Mouse (Mus musculus) lung, embryonic 15.5 days (tissue): Measurements from ENCODE around the gene Slc4a2. TPM values are rescaled to one million over a fixed set of nuclear protein-coding genes. Genes with fewer than 3 reads are reported as not detected.

Experiments
- ATAC-seq: fragments of 200-750 bp; cut with Nextera tagmentation; 2 replicates; pipeline ENCODE4 v1.8.0; 2017; ENCODE audit warnings: moderate number of reproducible peaks, borderline replicate concordance; ENCODE audit not compliant: low FRiP score, low TSS enrichment; ENCODE audit errors: extremely low read depth
- H3K27ac ChIP-seq: fragments of 300-500 bp; sonication (generic); 2 replicates; pipeline ENCODE4 v1.5.1; 2015; ENCODE audit warnings: moderate library complexity, mild to moderate bottlenecking, inconsistent platforms
- H3K27me3 ChIP-seq: fragments of 300-500 bp; sonication (generic); 2 replicates; pipeline ENCODE4 v1.6.1; 2015; ENCODE audit warnings: inconsistent platforms
- H3K36me3 ChIP-seq: fragments of 300-500 bp; sonication (generic); 2 replicates; pipeline ENCODE4 v1.6.1; 2015; ENCODE audit warnings: inconsistent platforms
- H3K4me1 ChIP-seq: fragments of 300-500 bp; sonication (generic); 2 replicates; pipeline ENCODE4 v1.6.1; 2015; ENCODE audit warnings: inconsistent platforms
- H3K4me2 ChIP-seq: fragments of 300-500 bp; sonication (generic); 2 replicates; pipeline ENCODE4 v1.6.1; 2015; ENCODE audit warnings: inconsistent platforms, mild to moderate bottlenecking, moderate library complexity
- H3K4me3 ChIP-seq: fragments of 300-500 bp; sonication (generic); 2 replicates; pipeline ENCODE4 v1.5.1; 2015; ENCODE audit warnings: mild to moderate bottlenecking, inconsistent platforms
- H3K9ac ChIP-seq: fragments of 300-500 bp; sonication (generic); 2 replicates; pipeline ENCODE4 v1.6.1; 2015; ENCODE audit warnings: inconsistent platforms
- H3K9me3 ChIP-seq: fragments of 300-500 bp; sonication (generic); 2 replicates; pipeline ENCODE4 v1.6.1; 2016; ENCODE audit warnings: inconsistent platforms
- WGBS: fragments of 180-500 bp; shearing (Covaris S2); methylation state at CpG from one replicate; pipeline ENCODE4 v1.1.7; 2015; 5-methylcytosine and 5-hydroxymethylcytosine counted together
- polyA plus RNA-seq: library from polyadenylated mRNA; unstranded; fragments of >200 nt; fragmentation: Nextera tagmentation; extraction: Ambion mirVana; gene quantifications from 2 replicates; pipeline ENCODE4 v1.2.1, GENCODE M21; 2015

Gene Slc4a2
- polyA plus RNA-seq, 1 experiment from 2014 or later: 44.4 TPM

DNA sequence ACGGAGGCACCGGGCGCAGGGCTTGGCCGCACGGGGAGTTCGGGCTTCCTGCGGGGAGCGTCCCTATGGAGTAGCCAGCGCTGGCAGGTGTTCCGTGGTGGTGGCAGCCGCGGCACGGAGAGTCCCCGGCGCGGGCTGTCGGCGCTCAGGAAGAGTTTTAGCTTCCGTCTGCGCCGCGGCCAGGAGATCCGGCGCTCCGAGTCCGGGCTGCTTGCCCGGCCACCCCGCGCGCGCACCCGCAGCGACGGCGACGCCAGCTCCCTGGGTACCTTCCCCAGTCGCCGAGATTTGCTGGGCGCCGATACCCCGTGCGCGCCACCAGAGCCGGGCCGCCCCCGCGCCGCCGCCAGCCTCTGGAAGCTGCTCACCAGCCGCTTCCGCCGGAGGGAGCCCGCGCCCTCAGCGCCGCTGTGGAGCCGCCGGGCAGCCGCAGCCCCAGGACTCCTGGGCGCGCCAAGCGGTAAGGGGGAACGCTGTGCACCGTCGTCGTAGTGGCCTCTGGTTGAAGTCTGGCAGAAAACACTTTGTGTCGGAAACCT lies 51.2 kb downstream of the Slc4a2 start:
- H3K9me3 ChIP-seq: no peaks in the 10 kb centered on the region
- H3K36me3 ChIP-seq: peaks cover 34% of the 10 kb centered on the region
- H3K27me3 ChIP-seq: peaks cover 4% of the 10 kb centered on the region; the same call in 1 of the 2 replicates
- peaks cover 30% of the 10 kb centered on the region for H3K4me1 ChIP-seq
- H3K9ac ChIP-seq: peak overlapping the region; percentile 63
- peak overlapping the region; percentile 82 for H3K27ac ChIP-seq
- peak overlapping the region; percentile 59 for H3K4me3 ChIP-seq
- peak overlapping the region; percentile 75 for H3K4me2 ChIP-seq
- 5% methylated on average over 67 of the region's 67 CpGs for WGBS
- ATAC-seq: peak; percentile 4; the same call in 1 of the 2 replicates

DNA sequence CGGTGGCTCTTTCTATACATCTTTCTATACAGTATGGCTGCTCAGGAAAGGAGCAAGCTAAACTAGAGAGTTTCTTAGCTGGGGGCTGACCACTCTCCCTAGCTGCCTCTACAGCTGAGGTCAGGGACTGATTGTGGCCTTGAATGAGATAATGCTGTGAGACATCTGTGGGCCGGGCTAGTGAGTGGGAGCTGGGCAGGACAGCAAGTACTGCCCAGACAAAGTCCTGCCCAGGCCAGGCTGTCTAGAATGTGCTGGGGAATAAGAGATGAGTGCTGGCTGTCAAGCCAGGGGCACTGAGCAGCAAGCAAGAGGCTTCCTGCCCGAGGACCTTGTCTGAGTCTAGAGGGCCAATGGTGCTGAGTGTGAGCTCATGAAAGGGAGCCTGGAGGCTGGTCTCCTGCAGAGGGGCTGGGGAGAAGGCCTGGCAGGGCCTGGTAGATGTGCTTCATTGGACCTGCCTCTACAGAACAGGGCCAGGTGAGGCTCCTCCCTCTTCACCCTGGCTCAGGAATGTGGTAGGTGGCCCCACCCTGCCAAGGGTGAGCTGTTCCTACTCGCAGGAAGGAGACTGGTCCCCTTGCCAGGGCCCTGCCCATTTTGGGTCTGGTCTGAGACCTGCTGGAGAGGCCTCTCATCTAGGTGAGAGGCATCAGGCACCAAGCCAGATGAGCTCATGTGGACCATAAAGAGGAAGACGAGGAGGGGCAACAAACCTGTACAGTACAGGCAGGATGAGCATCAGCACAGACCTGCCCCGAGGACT lies 52.0 kb downstream of the Slc4a2 start:
- peak overlapping the region; percentile 63 for H3K9ac ChIP-seq
- peak overlapping the region; percentile 59 for H3K4me3 ChIP-seq
- peaks cover 4% of the 10 kb centered on the region; the same call in 1 of the 2 replicates for H3K27me3 ChIP-seq
- H3K4me2 ChIP-seq: peak overlapping the region; percentile 75
- H3K4me1 ChIP-seq: peaks cover 30% of the 10 kb centered on the region
- 55% methylated on average over 6 of the region's 6 CpGs for WGBS
- peak; percentile 71 for ATAC-seq
- H3K27ac ChIP-seq: peak overlapping the region; percentile 82
- H3K36me3 ChIP-seq: peaks cover 43% of the 10 kb centered on the region
- no peaks in the 10 kb centered on the region for H3K9me3 ChIP-seq

DNA sequence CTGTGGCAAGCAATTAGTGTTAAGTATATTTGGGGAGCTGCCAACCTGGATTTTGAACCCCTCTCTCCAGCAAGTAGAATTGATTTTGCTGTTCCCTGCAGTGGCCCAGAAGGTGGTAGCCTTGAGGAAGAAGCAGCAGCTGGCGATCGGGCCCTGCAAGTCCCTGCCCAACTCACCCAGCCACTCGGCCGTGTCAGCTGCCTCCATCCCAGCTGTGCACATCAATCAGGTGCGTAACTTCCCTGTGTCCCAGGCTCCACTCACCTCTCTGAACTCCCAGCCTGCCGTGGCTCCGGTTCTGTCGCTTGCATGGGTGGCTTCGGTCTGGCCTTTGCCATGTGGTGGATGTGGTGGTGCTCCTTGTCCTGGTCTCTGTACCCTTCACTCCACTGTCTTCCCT lies 54.3 kb downstream of the Slc4a2 start:
- Histone ChIP-seq H3K36me3 (peaks cover 59% of the 10 kb centered on the region), H3K9ac (no peak overlapping the region), H3K4me1 (peaks cover 33% of the 10 kb centered on the region), H3K4me3 (no peak overlapping the region), H3K9me3 (no peaks in the 10 kb centered on the region), H3K4me2 (no peak overlapping the region), H3K27me3 (peaks cover 4% of the 10 kb centered on the region; the same call in 1 of the 2 replicates), H3K27ac (no peak overlapping the region)
- ATAC-seq: no peak
- WGBS: 84% methylated on average over 9 of the region's 9 CpGs

DNA sequence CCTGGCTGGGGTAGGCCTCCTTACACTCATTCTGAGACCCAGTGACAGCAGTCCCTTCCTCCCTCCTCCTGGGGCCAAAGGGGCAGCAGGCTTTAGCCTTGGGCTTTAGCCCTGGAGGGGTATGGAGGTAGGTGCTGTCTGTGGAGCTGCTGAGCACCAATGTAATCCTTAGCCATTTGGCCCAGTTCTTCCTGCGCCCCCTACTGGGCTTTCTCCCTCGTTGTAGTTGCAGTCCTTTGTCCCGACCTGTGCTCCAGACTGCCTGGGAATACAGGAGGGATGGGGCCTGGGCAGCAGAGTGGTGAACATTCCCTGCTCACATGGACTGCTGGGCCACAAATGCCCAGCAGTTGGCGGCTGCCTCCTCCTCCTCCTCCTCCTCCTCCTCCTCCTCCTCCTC lies 58.0 kb downstream of the Slc4a2 start:
- peaks cover 81% of the 10 kb centered on the region for H3K36me3 ChIP-seq
- no peak overlapping the region for H3K9ac ChIP-seq
- H3K27ac ChIP-seq: no peak overlapping the region
- peaks cover 18% of the 10 kb centered on the region for H3K4me1 ChIP-seq
- no peaks in the 10 kb centered on the region for H3K9me3 ChIP-seq
- no peak overlapping the region for H3K4me2 ChIP-seq
- no peaks in the 10 kb centered on the region for H3K27me3 ChIP-seq
- H3K4me3 ChIP-seq: no peak overlapping the region
- WGBS: 14% methylated on average over 4 of the region's 4 CpGs
- no peak for ATAC-seq

DNA sequence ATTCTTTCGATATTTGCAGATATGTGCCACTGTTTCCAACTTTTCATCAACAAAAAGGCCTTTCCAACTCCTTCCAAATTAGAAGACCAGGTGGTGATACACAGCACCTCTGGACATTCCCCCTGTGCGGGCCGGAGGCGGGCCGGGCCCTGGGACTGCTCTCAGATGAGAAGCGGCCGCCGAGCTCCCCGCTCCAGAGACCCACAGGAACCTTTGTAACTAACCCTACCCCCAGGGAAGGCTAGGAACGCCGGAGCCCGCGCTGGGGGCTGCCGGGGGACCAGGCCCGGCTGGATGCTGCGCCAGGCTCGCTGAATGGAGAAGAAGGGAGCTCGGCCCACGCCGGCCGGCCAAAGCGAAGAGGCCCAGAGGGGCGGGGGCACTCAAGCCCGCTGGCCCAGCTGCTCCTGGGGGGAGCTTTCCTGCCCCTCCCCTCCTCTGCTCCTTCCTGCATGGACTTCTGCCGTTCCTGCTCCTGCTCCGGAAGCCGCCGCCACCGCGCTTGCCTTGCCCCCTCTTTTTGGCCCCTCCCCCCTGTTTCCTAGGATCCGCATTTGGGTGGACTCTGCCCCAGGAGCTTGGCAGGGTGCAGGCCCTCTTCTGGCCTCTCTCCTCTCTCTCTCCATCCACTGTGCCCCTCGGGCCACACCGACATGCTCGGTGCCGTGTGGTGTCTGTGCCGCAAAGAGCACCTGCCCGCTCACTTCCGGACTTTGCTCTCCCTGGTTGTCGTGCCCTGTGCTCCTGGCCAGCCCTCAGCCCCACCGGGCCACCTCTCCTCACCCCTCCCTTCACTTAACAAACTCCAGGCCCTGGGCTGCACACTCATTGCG lies 58.8 kb downstream of the Slc4a2 start:
- no peak overlapping the region for H3K4me2 ChIP-seq
- 0 out of 2 replicates have a peak, but pooled peaks have one; percentile 2 for ATAC-seq
- no peaks in the 10 kb centered on the region for H3K9me3 ChIP-seq
- 57% methylated on average over 40 of the region's 41 CpGs for WGBS
- H3K27ac ChIP-seq: peak overlapping the region; percentile 43; the same call in 1 of the 2 replicates
- H3K27me3 ChIP-seq: no peaks in the 10 kb centered on the region
- H3K36me3 ChIP-seq: peaks cover 81% of the 10 kb centered on the region
- H3K4me3 ChIP-seq: no peak overlapping the region
- peaks cover 17% of the 10 kb centered on the region for H3K4me1 ChIP-seq
- no peak overlapping the region for H3K9ac ChIP-seq

DNA sequence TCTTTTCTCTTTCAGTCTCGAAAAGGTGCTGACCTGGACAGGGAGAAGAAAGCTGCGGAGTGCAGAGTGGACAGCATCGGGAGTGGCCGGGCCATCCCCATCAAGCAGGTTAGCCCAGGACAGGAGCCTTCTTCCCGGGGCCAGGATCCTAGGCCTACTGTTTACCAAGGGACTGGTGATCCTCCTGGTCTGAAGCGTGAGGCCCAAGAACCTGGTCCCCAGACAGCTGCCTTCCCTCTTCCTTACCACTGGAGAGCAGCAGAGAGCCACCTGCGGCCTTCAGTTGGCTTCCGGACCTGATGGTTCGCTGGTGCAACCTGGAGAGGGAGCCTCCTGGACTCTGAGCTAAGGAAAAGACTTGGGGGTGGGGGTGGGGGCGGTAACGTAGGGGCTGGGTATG lies 59.7 kb downstream of the Slc4a2 start:
- no peaks in the 10 kb centered on the region for H3K9me3 ChIP-seq
- peak overlapping the region; percentile 43; the same call in 1 of the 2 replicates for H3K27ac ChIP-seq
- ATAC-seq: no peak
- H3K4me1 ChIP-seq: peaks cover 17% of the 10 kb centered on the region
- 26% methylated on average over 11 of the region's 11 CpGs for WGBS
- H3K4me3 ChIP-seq: no peak overlapping the region
- H3K4me2 ChIP-seq: no peak overlapping the region
- peaks cover 81% of the 10 kb centered on the region for H3K36me3 ChIP-seq
- no peak overlapping the region for H3K9ac ChIP-seq
- no peaks in the 10 kb centered on the region for H3K27me3 ChIP-seq

DNA sequence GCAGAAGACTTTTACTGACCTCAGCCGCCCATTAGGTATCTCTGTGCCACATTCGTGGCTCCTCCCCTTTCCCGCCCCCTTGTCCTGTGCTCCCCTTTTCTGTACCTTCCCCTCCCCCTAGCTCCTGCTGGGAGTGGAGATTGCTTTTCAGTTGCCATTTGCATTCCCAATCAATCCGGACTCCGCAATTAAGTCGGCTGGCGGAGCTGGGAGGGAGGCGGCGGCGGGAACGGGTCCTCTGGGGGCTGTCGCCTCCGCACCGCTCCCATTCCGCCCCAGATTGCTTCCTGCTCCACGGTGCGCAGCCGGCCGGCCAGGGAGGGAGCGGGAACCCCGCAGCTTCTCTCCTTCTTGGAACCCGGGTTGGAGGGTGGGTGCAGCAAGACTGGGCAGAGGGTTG lies 61.3 kb downstream of the Slc4a2 start:
- no peaks in the 10 kb centered on the region for H3K9me3 ChIP-seq
- peaks cover 81% of the 10 kb centered on the region for H3K36me3 ChIP-seq
- H3K9ac ChIP-seq: no peak overlapping the region
- H3K4me2 ChIP-seq: no peak overlapping the region
- 56% methylated on average over 22 of the region's 22 CpGs for WGBS
- no peak for ATAC-seq
- no peak overlapping the region for H3K4me3 ChIP-seq
- H3K27ac ChIP-seq: no peak overlapping the region
- H3K27me3 ChIP-seq: no peaks in the 10 kb centered on the region
- peaks cover 17% of the 10 kb centered on the region for H3K4me1 ChIP-seq

DNA sequence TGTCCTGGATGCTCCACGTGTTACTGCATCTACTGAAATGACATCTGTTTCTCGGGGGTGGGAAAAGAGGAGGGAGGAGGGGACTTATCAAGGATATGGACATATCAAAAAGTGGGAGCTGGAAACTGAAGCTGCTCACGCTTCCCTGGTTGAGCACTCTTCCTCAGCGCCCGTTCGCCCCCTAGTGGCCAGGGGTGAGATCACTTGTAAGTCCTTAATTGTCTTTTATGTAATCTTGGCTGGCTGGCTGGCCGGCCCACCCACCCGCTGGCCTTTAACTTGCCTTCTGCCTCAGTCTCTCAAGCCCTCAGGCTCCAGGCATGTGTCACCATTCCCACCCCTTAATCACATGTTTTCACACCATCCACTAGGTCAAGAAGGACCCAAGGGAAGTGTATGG lies 62.5 kb downstream of the Slc4a2 start:
- Histone ChIP-seq H3K27ac (no peak overlapping the region), H3K36me3 (peaks cover 81% of the 10 kb centered on the region), H3K4me2 (no peak overlapping the region), H3K4me1 (peaks cover 17% of the 10 kb centered on the region), H3K4me3 (no peak overlapping the region), H3K9me3 (no peaks in the 10 kb centered on the region), H3K9ac (no peak overlapping the region), H3K27me3 (no peaks in the 10 kb centered on the region)
- ATAC-seq: no peak
- WGBS: 2% methylated on average over 8 of the region's 8 CpGs

DNA sequence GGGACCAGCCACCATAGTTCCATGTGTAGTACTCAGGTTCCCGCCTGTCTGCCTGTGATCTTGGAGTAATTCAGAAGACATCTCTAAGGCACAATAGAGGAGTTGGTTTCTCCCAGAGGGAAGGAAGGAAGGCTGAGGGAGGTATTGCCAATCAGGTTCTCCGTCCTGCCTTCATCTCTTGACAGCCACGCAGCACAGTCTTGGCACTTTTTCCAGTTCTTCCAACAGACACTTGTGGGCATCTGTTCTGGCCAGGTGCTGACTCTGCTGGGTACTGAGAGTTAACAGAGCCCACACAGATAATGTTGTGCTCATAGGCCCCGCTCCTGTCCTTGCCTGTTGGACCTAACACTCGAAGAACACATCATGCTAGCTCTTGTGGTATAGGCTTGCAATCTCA lies 63.1 kb downstream of the Slc4a2 start:
- no peaks in the 10 kb centered on the region for H3K9me3 ChIP-seq
- H3K4me1 ChIP-seq: peaks cover 17% of the 10 kb centered on the region
- no peak overlapping the region for H3K9ac ChIP-seq
- H3K4me3 ChIP-seq: no peak overlapping the region
- ATAC-seq: no peak
- 86% methylated on average over 5 of the region's 5 CpGs for WGBS
- H3K36me3 ChIP-seq: peaks cover 85% of the 10 kb centered on the region
- no peaks in the 10 kb centered on the region for H3K27me3 ChIP-seq
- H3K27ac ChIP-seq: no peak overlapping the region
- H3K4me2 ChIP-seq: no peak overlapping the region

DNA sequence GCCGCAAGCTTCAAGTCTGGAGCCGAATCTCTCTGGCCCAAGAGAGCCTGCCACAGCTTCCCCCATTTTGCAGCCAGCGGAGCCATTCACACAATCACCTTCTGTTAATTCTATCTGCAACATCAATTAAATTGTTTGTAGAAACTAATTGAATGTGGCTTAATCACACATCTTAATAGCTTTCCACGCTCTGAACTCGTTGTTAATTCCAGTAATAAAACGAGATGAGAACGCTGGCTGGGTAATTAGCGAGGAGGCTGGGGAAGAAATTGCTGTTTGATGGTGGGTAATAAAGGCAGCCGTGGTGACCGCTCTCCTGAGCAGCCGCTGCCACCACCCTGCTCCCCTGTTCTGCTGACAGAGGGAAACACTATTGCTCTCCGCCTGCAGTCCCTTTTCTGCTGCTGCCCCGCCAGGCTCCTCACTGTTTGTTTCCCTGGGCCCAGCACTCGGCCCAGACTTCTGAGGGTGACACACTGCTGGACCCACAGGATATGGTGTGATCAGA lies 66.8 kb downstream of the Slc4a2 start:
- Histone ChIP-seq H3K36me3 (peaks cover 93% of the 10 kb centered on the region), H3K4me1 (0 out of 2 replicates have a peak, but pooled peaks cover 4% of the 10 kb centered on the region), H3K27ac (no peak overlapping the region), H3K4me2 (no peak overlapping the region), H3K9ac (no peak overlapping the region), H3K9me3 (no peaks in the 10 kb centered on the region), H3K27me3 (no peaks in the 10 kb centered on the region), H3K4me3 (no peak overlapping the region)
- no peak for ATAC-seq
- 83% methylated on average over 14 of the region's 14 CpGs for WGBS
